16 mouse cellular contexts compared by ENCODE assay signal in the genomic region with DNA sequence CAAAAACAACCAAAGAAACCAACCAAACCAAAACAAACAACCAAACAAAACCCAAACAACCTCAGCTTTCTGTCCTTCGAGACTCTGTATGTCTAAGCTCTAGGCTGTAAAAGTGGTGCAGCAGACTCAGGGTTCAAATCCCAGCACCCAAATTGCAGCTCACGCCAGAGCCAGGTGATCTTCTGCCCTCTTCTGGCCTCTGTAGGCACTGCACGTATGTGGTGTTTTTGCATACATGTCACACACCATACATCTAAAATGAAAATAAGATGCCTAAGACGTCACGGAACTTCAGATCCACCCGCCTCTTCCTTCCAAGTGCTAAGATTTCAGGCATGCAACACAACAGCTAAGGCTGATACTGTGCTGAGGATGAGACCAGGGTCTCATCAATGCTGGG.
A peak's percentile ranks its signal among the peaks of the same experiment; 100 is the strongest.
DNase-seq lines count a peak whose midpoint lies in the region; ATAC-seq and TF ChIP-seq lines count a peak whose summit lies in the region.
"Had no signal": no experiment of that assay in that cellular context is flagged by ENCODE, and none has a peak within 500 bp of the region (broad histone marks: within the 10 kb centered on the region; RNA-seq: fewer than 3 reads in every experiment).

No protein-coding gene starts in this region.

- TF ChIP-seq RAD21 in MEL (IDR thresholded peaks at IDR 0.05; ENCODE audit: low read depth, low read length), result peak; percentile 15

- TF ChIP-seq POLR2A in MEL (IDR thresholded peaks at IDR 0.05; ENCODE audit: control insufficient read depth in 1 of 2, insufficient read depth in 1 of 2, low read depth in 1 of 2, low read length in 2 of 2, poor library complexity in 1 of 2), result no peak

- no peak for ATAC-seq in hindbrain, postnatal 0 days
- ATAC-seq in hindbrain, embryonic 13.5 days (ENCODE audit: low FRiP score), result no peak
- no peak for ATAC-seq in lung, embryonic 14.5 days (ENCODE audit: insufficient read depth)
- no peak for ATAC-seq in heart, embryonic 11.5 days (replicated peaks; ENCODE audit: insufficient number of reproducible peaks, low FRiP score, low TSS enrichment)
- ATAC-seq: midbrain, embryonic 15.5 days had no signal

- no peak for TF ChIP-seq EP300 in MEL (IDR thresholded peaks at IDR 0.05; ENCODE audit: low read depth in 1 of 2, low read length in 2 of 2)

- no peak for DNase-seq in hindbrain, postnatal 0 days (ENCODE audit: low spot score)
- no peak for DNase-seq in lung, embryonic 14.5 days
- DNase-seq in lung, postnatal 36 days, result no peak
- peak; percentile 5 for DNase-seq in MEL (ENCODE audit: low read depth, low spot score)
- DNase-seq in forelimb bud, embryonic 11.5 days (ENCODE audit: low read depth, low spot score), result peak; percentile 25
- DNase-seq in thymus, postnatal 0 days (ENCODE audit: low spot score), result no peak
- DNase-seq: adrenal gland, adult 2 months; kidney, postnatal 10 days; layer of hippocampus, postnatal 36 days had no signal

- H3K27ac ChIP-seq in hindbrain, postnatal 0 days, result no peak overlapping the region
- no peak overlapping the region for H3K27ac ChIP-seq in hindbrain, embryonic 13.5 days
- H3K27ac ChIP-seq in lung, embryonic 14.5 days (ENCODE audit: low read depth), result no peak overlapping the region
- no peak overlapping the region for H3K27ac ChIP-seq in MEL (ENCODE audit: control insufficient read depth, low read depth, low read length)
- no peak overlapping the region for H3K27ac ChIP-seq in heart, embryonic 11.5 days (ENCODE audit: low read depth, low read length)
- H3K27ac ChIP-seq: embryonic facial prominence, embryonic 12.5 days; macrophage; midbrain, embryonic 15.5 days; neural tube, embryonic 12.5 days; stomach, embryonic 15.5 days had no signal

- H3K9ac ChIP-seq in hindbrain, postnatal 0 days (replicated peaks; ENCODE audit: low read length), result no peak overlapping the region
- H3K9ac ChIP-seq in hindbrain, embryonic 13.5 days, result no peak overlapping the region
- no peak overlapping the region for H3K9ac ChIP-seq in lung, embryonic 14.5 days
- no peak overlapping the region for H3K9ac ChIP-seq in MEL (ENCODE audit: control insufficient read depth, low read depth, low read length, poor library complexity, severe bottlenecking)
- H3K9ac ChIP-seq in heart, embryonic 11.5 days (ENCODE audit: low read depth, low read length), result no peak overlapping the region
- H3K9ac ChIP-seq: embryonic facial prominence, embryonic 12.5 days; midbrain, embryonic 15.5 days; neural tube, embryonic 12.5 days; stomach, embryonic 15.5 days had no signal

- no peak overlapping the region for H3K4me3 ChIP-seq in hindbrain, postnatal 0 days (ENCODE audit: low read length)
- H3K4me3 ChIP-seq in hindbrain, embryonic 13.5 days, result no peak overlapping the region
- H3K4me3 ChIP-seq in lung, embryonic 14.5 days (ENCODE audit: low read depth, low read length), result no peak overlapping the region
- no peak overlapping the region for H3K4me3 ChIP-seq in MEL (ENCODE audit: control insufficient read depth in 1 of 2, insufficient read depth in 1 of 2, low read depth in 2 of 2, low read length in 2 of 2)
- H3K4me3 ChIP-seq in heart, embryonic 11.5 days (ENCODE audit: low read depth, low read length), result no peak overlapping the region
- H3K4me3 ChIP-seq: embryonic facial prominence, embryonic 12.5 days; midbrain, embryonic 15.5 days; neural tube, embryonic 12.5 days; stomach, embryonic 15.5 days had no signal

- H3K9me3 ChIP-seq in hindbrain, postnatal 0 days (ENCODE audit: low read length), result no peaks in the 10 kb centered on the region
- no peaks in the 10 kb centered on the region for H3K9me3 ChIP-seq in hindbrain, embryonic 13.5 days
- H3K9me3 ChIP-seq in lung, embryonic 14.5 days (ENCODE audit: low read depth, low read length), result no peaks in the 10 kb centered on the region
- H3K9me3 ChIP-seq in MEL (replicated peaks; ENCODE audit: insufficient read depth, low read length), result no peaks in the 10 kb centered on the region
- H3K9me3 ChIP-seq in heart, embryonic 11.5 days (replicated peaks; ENCODE audit: control insufficient read depth, low read length), result no peaks in the 10 kb centered on the region
- H3K9me3 ChIP-seq: embryonic facial prominence, embryonic 12.5 days; midbrain, embryonic 15.5 days; neural tube, embryonic 12.5 days; stomach, embryonic 15.5 days had no signal

- H3K79me2 ChIP-seq in MEL (ENCODE audit: control insufficient read depth, insufficient read depth, low read length, poor library complexity), result no peaks in the 10 kb centered on the region

- H3K36me3 ChIP-seq in hindbrain, postnatal 0 days (ENCODE audit: insufficient read depth, low read length), result no peaks in the 10 kb centered on the region
- no peaks in the 10 kb centered on the region for H3K36me3 ChIP-seq in hindbrain, embryonic 13.5 days
- H3K36me3 ChIP-seq in lung, embryonic 14.5 days (ENCODE audit: insufficient read depth), result no peaks in the 10 kb centered on the region
- no peaks in the 10 kb centered on the region for H3K36me3 ChIP-seq in MEL (ENCODE audit: control insufficient read depth in 1 of 2, insufficient read depth in 2 of 2, low read length in 2 of 2)
- no peaks in the 10 kb centered on the region for H3K36me3 ChIP-seq in heart, embryonic 11.5 days (ENCODE audit: control insufficient read depth, insufficient read depth, low read length)
- H3K36me3 ChIP-seq: embryonic facial prominence, embryonic 12.5 days; midbrain, embryonic 15.5 days; neural tube, embryonic 12.5 days; stomach, embryonic 15.5 days had no signal

- 91% methylated on average over 6 of the region's 6 CpGs for WGBS in hindbrain, postnatal 0 days
- 90% methylated on average over 6 of the region's 6 CpGs for WGBS in hindbrain, embryonic 13.5 days
- WGBS in lung, embryonic 14.5 days, result 89% methylated on average over 6 of the region's 6 CpGs
- 86% methylated on average over 6 of the region's 6 CpGs for WGBS in heart, embryonic 11.5 days (ENCODE audit: insufficient replicate concordance)

- no peaks in the 10 kb centered on the region for H3K4me1 ChIP-seq in hindbrain, postnatal 0 days (ENCODE audit: insufficient read depth, low read length)
- H3K4me1 ChIP-seq in hindbrain, embryonic 13.5 days (replicated peaks), result no peaks in the 10 kb centered on the region
- H3K4me1 ChIP-seq in lung, embryonic 14.5 days (ENCODE audit: insufficient read depth), result no peaks in the 10 kb centered on the region
- H3K4me1 ChIP-seq in MEL (ENCODE audit: control insufficient read depth in 1 of 2, insufficient read depth in 2 of 2, low read length in 2 of 2), result no peaks in the 10 kb centered on the region
- H3K4me1 ChIP-seq in heart, embryonic 11.5 days (ENCODE audit: control insufficient read depth, insufficient read depth, low read length), result no peaks in the 10 kb centered on the region
- H3K4me1 ChIP-seq: embryonic facial prominence, embryonic 12.5 days; midbrain, embryonic 15.5 days; neural tube, embryonic 12.5 days; stomach, embryonic 15.5 days had no signal

- no peaks in the 10 kb centered on the region for H3K27me3 ChIP-seq in hindbrain, postnatal 0 days (ENCODE audit: insufficient read depth, low read length)
- no peaks in the 10 kb centered on the region for H3K27me3 ChIP-seq in hindbrain, embryonic 13.5 days
- no peaks in the 10 kb centered on the region for H3K27me3 ChIP-seq in lung, embryonic 14.5 days (ENCODE audit: insufficient read depth, low read length)
- H3K27me3 ChIP-seq in MEL (ENCODE audit: control insufficient read depth in 1 of 2, insufficient read depth in 2 of 2, low read length in 2 of 2), result no peaks in the 10 kb centered on the region
- H3K27me3 ChIP-seq in heart, embryonic 11.5 days (ENCODE audit: control insufficient read depth, insufficient read depth, low read length), result no peaks in the 10 kb centered on the region
- H3K27me3 ChIP-seq: embryonic facial prominence, embryonic 12.5 days; midbrain, embryonic 15.5 days; neural tube, embryonic 12.5 days; stomach, embryonic 15.5 days had no signal

- no peak overlapping the region for H3K4me2 ChIP-seq in hindbrain, postnatal 0 days (ENCODE audit: low read depth, low read length)
- H3K4me2 ChIP-seq in hindbrain, embryonic 13.5 days, result no peak overlapping the region
- no peak overlapping the region for H3K4me2 ChIP-seq in lung, embryonic 14.5 days
- no peak overlapping the region for H3K4me2 ChIP-seq in heart, embryonic 11.5 days
- H3K4me2 ChIP-seq: embryonic facial prominence, embryonic 12.5 days; midbrain, embryonic 15.5 days; neural tube, embryonic 12.5 days; stomach, embryonic 15.5 days had no signal

- peak; percentile 50 for TF ChIP-seq CTCF in hindbrain, postnatal 0 days (IDR thresholded peaks at IDR 0.05; ENCODE audit: low read depth)
- TF ChIP-seq CTCF in lung, embryonic 14.5 days (IDR thresholded peaks at IDR 0.05; ENCODE audit: low read depth), result peak; percentile 53
- TF ChIP-seq CTCF in MEL (IDR thresholded peaks at IDR 0.05 in 2 of 3, conservative IDR thresholded peaks at IDR 0.05 in 1 of 3; ENCODE audit: control insufficient read depth in 1 of 3, insufficient read depth in 1 of 3, low read depth in 2 of 3, low read length in 3 of 3, poor library complexity in 1 of 3, severe bottlenecking in 1 of 3), result peak in 2 of 3 experiments; percentile 21 to 28; a peak in 4 of 6 replicates

TF ChIP-seq in MEL, 35 proteins besides CTCF, POLR2A, EP300 and RAD21:
- TF ChIP-seq GATA1 (IDR thresholded peaks at IDR 0.05; ENCODE audit: low read depth, low read length), result no peak
- no peak for TF ChIP-seq TCF12 (IDR thresholded peaks at IDR 0.05; ENCODE audit: low read depth, low read length)
- no peak for TF ChIP-seq MAZ (IDR thresholded peaks at IDR 0.05; ENCODE audit: low read depth, low read length)
- no peak for TF ChIP-seq TBP (IDR thresholded peaks at IDR 0.05; ENCODE audit: low read depth, low read length)
- no peak for TF ChIP-seq ZKSCAN1 (IDR thresholded peaks at IDR 0.05; ENCODE audit: low read depth, low read length)
- no peak for TF ChIP-seq ZMIZ1 (IDR thresholded peaks at IDR 0.05; ENCODE audit: low read depth, low read length)
- TF ChIP-seq POLR2AphosphoS5 (IDR thresholded peaks at IDR 0.05; ENCODE audit: borderline replicate concordance, low read depth, low read length), result no peak
- TF ChIP-seq USF1 (IDR thresholded peaks at IDR 0.05; ENCODE audit: low read depth, low read length), result no peak
- TF ChIP-seq MAFK (IDR thresholded peaks at IDR 0.05; ENCODE audit: borderline replicate concordance, low read depth, low read length), result no peak
- no peak for TF ChIP-seq SMC3 (IDR thresholded peaks at IDR 0.05; ENCODE audit: low read depth, low read length)

Comparison
In these comparisons a context has a peak if more than half of its experiments do, and no peak if none do; other contexts are left out.
1. DNase-seq: peak in MEL (single experiment) and forelimb bud, embryonic 11.5 days (single experiment); none in hindbrain, postnatal 0 days (single experiment), lung, embryonic 14.5 days (single experiment), lung, postnatal 36 days (single experiment) and thymus, postnatal 0 days (single experiment).
2. Peak in every context shown above with its lines, with median percentiles within 50 percentile points of each other: CTCF ChIP-seq.